Comparison of ENCODE assay signal across 8 mouse cellular contexts in genomic region chr9:83146446-83147188, GRCm38 (mm10). TPM values are rescaled to one million over a fixed set of nuclear protein-coding genes. Genes with fewer than 3 reads are reported as not detected.
DNase-seq lines count a peak whose midpoint lies in the region; ATAC-seq lines count a peak whose summit lies in the region.

TSS of gene Hmgn3 (minus strand) at chr9:83146685.

- intact Hi-C loops in heart, postnatal 10 days (cut with DNase I): loop anchor here (2.0 kb wide), 1 partner anchor 170 kb away; no protein-coding TSS in a partner anchor

- peak; percentile 97 for ATAC-seq in CD4-positive, CD25-positive, alpha-beta regulatory T cell, adult 4 months
- peak; percentile 95 for ATAC-seq in cerebellum, adult (ENCODE audit: insufficient number of reproducible peaks, low FRiP score, low TSS enrichment)
- peak; percentile 99 for ATAC-seq in forebrain, embryonic 15.5 days (replicated peaks)
- ATAC-seq in liver, embryonic 13.5 days (ENCODE audit: low read depth): peak; percentile 59; the same call in 1 of the 2 replicates
- peak; percentile 97 for ATAC-seq in stomach, embryonic 14.5 days (ENCODE audit: insufficient number of reproducible peaks, insufficient read depth, low FRiP score, low read depth)

- peak within 1 kb of the TSS; percentile 76 for H3K27ac ChIP-seq in forebrain, embryonic 15.5 days (replicated peaks)
- H3K27ac ChIP-seq in liver, embryonic 13.5 days: no peak within 1 kb of the TSS
- peak within 1 kb of the TSS; percentile 55 for H3K27ac ChIP-seq in stomach, embryonic 14.5 days (ENCODE audit: low read length)

- peaks cover 15% of the 10 kb centered on the region for H3K4me1 ChIP-seq in forebrain, embryonic 15.5 days
- H3K4me1 ChIP-seq in liver, embryonic 13.5 days (replicated peaks): peaks cover 4% of the 10 kb centered on the region; the same call in 1 of the 2 replicates
- peaks cover 3% of the 10 kb centered on the region; the same call in 1 of the 2 replicates for H3K4me1 ChIP-seq in stomach, embryonic 14.5 days (ENCODE audit: control insufficient read depth, insufficient read depth, low read length)

- H3K9me3 ChIP-seq in forebrain, embryonic 15.5 days: no peaks in the 10 kb centered on the region
- H3K9me3 ChIP-seq in liver, embryonic 13.5 days (replicated peaks): no peaks in the 10 kb centered on the region
- no peaks in the 10 kb centered on the region for H3K9me3 ChIP-seq in stomach, embryonic 14.5 days (ENCODE audit: control insufficient read depth, low read depth, low read length)

- no peaks in the 10 kb centered on the region for H3K36me3 ChIP-seq in forebrain, embryonic 15.5 days
- no peaks in the 10 kb centered on the region for H3K36me3 ChIP-seq in liver, embryonic 13.5 days
- H3K36me3 ChIP-seq in stomach, embryonic 14.5 days (ENCODE audit: control insufficient read depth, insufficient read depth, low read length): no peaks in the 10 kb centered on the region

- peak within 1 kb of the TSS; percentile 75 for H3K4me3 ChIP-seq in forebrain, embryonic 15.5 days
- peak within 1 kb of the TSS; percentile 49 for H3K4me3 ChIP-seq in liver, embryonic 13.5 days (replicated peaks)
- H3K4me3 ChIP-seq in stomach, embryonic 14.5 days (ENCODE audit: low read depth, low read length): peak within 1 kb of the TSS; percentile 67

- peak within 1 kb of the TSS; percentile 99 for H3K4me2 ChIP-seq in forebrain, embryonic 15.5 days (replicated peaks)
- peak within 1 kb of the TSS; percentile 67 for H3K4me2 ChIP-seq in liver, embryonic 13.5 days
- H3K4me2 ChIP-seq in stomach, embryonic 14.5 days (replicated peaks; ENCODE audit: low read depth, low read length): peak within 1 kb of the TSS; percentile 99

- no peaks in the 10 kb centered on the region for H3K27me3 ChIP-seq in forebrain, embryonic 15.5 days
- peaks cover 14% of the 10 kb centered on the region; the same call in 1 of the 2 replicates for H3K27me3 ChIP-seq in liver, embryonic 13.5 days
- no peaks in the 10 kb centered on the region for H3K27me3 ChIP-seq in stomach, embryonic 14.5 days (ENCODE audit: control insufficient read depth, insufficient read depth, low read length)

- H3K9ac ChIP-seq in forebrain, embryonic 15.5 days (replicated peaks): peak within 1 kb of the TSS; percentile 73
- peak within 1 kb of the TSS; percentile 26; the same call in 1 of the 2 replicates for H3K9ac ChIP-seq in liver, embryonic 13.5 days
- peak within 1 kb of the TSS; percentile 47 for H3K9ac ChIP-seq in stomach, embryonic 14.5 days (replicated peaks; ENCODE audit: low read depth, low read length)

- DNase-seq in heart, postnatal 10 days: peak; percentile 91 to 92
- peak; percentile 93 to 94 for DNase-seq in kidney, postnatal 36 days
- peak; percentile 9 for DNase-seq in liver, embryonic 13.5 days
- DNase-seq in neural tube, embryonic 10.5 days (ENCODE audit: extremely low spot score, low spot score): peak; percentile 90

- 6% methylated on average over 28 of the region's 28 CpGs for WGBS in forebrain, embryonic 15.5 days
- 9% methylated on average over 28 of the region's 28 CpGs for WGBS in liver, embryonic 13.5 days (ENCODE audit: insufficient replicate concordance)
- 9% methylated on average over 28 of the region's 28 CpGs for WGBS in stomach, embryonic 14.5 days

RNA-seq across cellular contexts. Expression of gene Hmgn3, which starts in this region (rescaled TPM):
- polyA plus RNA-seq in CD4-positive, CD25-positive, alpha-beta regulatory T cell, adult 4 months (2017; shearing (Covaris generic)): 10 to 100 TPM; 33.8 to 47.7 TPM
- 175 and 195 TPM in 2 replicates for polyA plus RNA-seq in forebrain, embryonic 15.5 days (2015; fragmentation: Nextera tagmentation; extraction: Ambion mirVana)
- total RNA-seq in heart, postnatal 10 days (2021): 10 to 100 TPM; 33.1 to 38.2 TPM
- polyA plus RNA-seq in liver, embryonic 13.5 days (2015; fragmentation: Nextera tagmentation; extraction: Ambion mirVana): 4.2 and 6.2 TPM in 2 replicates
- 125 and 133 TPM in 2 replicates for polyA plus RNA-seq in stomach, embryonic 14.5 days (2014; fragmentation: Nextera tagmentation; extraction: Ambion mirVana)

Comparison
In these comparisons a context has a peak if more than half of its experiments do, and no peak if none do; other contexts are left out.
1. DNase-seq: peak in every context shown above with its lines; median percentile 94 in kidney, postnatal 36 days; 92 in heart, postnatal 10 days; 90 in neural tube, embryonic 10.5 days; 9 in liver, embryonic 13.5 days.